Mouse (Mus musculus) hindbrain, postnatal 0 days (tissue): Measurements from ENCODE around the gene Clca4b. TPM values are rescaled to one million over a fixed set of nuclear protein-coding genes. Genes with fewer than 3 reads are reported as not detected.

Experiments used
- ATAC-seq: fragments of 200-750 bp; cut with Nextera tagmentation; 2 replicates; pipeline ENCODE4 v1.8.0; 2017; ENCODE audit warnings: mild to moderate bottlenecking, moderate TSS enrichment, moderate library complexity
- DNase-seq: peaks from one replicate; pipeline ENCODE4 v3.0.0-alpha.2; 2015; ENCODE audit warnings: low spot score
- H3K27ac ChIP-seq: fragments of 300-500 bp; sonication (generic); 2 replicates; pipeline ENCODE4 v1.5.1; 2014; ENCODE audit warnings: mild to moderate bottlenecking
- H3K27me3 ChIP-seq: fragments of 300-500 bp; sonication (generic); 2 replicates; pipeline ENCODE4 v1.6.1; 2014; ENCODE audit warnings: low read length, mixed read lengths; ENCODE audit not compliant: insufficient read depth
- H3K36me3 ChIP-seq: fragments of 300-500 bp; sonication (generic); 2 replicates; pipeline ENCODE4 v1.6.1; 2014; ENCODE audit warnings: low read length, mixed read lengths; ENCODE audit not compliant: insufficient read depth
- H3K4me1 ChIP-seq: fragments of 300-500 bp; sonication (generic); 2 replicates; pipeline ENCODE4 v1.6.1; 2014; ENCODE audit warnings: antibody characterized with exemption, low read length, mixed read lengths; ENCODE audit not compliant: insufficient read depth
- H3K4me2 ChIP-seq: fragments of 300-500 bp; sonication (generic); 2 replicates; pipeline ENCODE4 v1.6.1; 2014; ENCODE audit warnings: low read depth, mild to moderate bottlenecking, low read length, moderate library complexity, mixed read lengths
- H3K4me3 ChIP-seq: fragments of 300-500 bp; sonication (generic); 2 replicates; pipeline ENCODE4 v1.5.1; 2014; ENCODE audit warnings: low read length
- H3K9ac ChIP-seq: fragments of 300-500 bp; sonication (generic); replicated peaks from 2 replicates; pipeline ENCODE4 v1.6.1; 2014; ENCODE audit warnings: mild to moderate bottlenecking, low read length, moderate library complexity, mixed read lengths
- H3K9me3 ChIP-seq: fragments of 300-500 bp; sonication (generic); 2 replicates; pipeline ENCODE4 v1.6.1; 2016; ENCODE audit warnings: low read length, mixed read lengths
- CTCF ChIP-seq: IDR thresholded peaks from 2 replicates; pipeline ENCODE4 v1.5.1; 2016; ENCODE audit warnings: antibody characterized with exemption, control low read depth, low read depth
- WGBS: fragments of 180-500 bp; shearing (Covaris S2); extraction: QIAGEN DNeasy Blood & Tissue Kit; methylation state at CpG from one replicate; pipeline ENCODE4 v1.1.7; 2014; 5-methylcytosine and 5-hydroxymethylcytosine counted together
- polyA plus RNA-seq: library from polyadenylated mRNA; unstranded; fragments of >200 nt; fragmentation: Nextera tagmentation; extraction: Ambion mirVana; gene quantifications from 2 replicates; pipeline ENCODE4 v1.2.1, GENCODE M21; 2015
- total RNA-seq: library from RNA; depleted of rRNA; stranded (reverse); fragments of >200 nt; gene quantifications from 2 replicates; pipeline ENCODE4 v1.2.3, GENCODE M21; 2014; rRNA removed

Clca4b gene
- 0.43 TPM in 1 of 2 replicates, not detected in the other for total RNA-seq
- 0.05 TPM in 1 of 2 replicates, not detected in the other for polyA plus RNA-seq

DNA sequence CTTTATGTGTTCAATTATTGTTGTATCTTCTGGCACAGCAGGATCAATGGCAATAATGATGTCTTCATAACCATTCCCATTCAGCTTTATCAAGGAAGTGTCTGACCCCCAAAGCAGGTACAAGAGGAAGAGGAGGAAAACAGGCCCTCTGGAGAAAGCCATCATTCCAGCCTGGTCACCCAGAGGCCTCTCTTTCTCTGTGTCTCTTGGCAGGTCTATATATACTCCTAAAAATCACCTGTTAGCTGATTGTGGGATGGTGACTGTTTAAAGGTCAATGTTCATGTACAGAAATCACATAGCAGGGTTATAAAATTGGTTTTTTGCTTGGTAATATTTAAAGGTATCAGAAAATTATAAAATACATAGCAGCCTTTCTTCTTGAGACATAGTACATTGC is at the start of gene Clca4b:
Gene Clca4b, minus strand, starts transcription at position 195 of the 400 bp plus-strand sequence.
- no peak for TF ChIP-seq CTCF
- ATAC-seq (no peak), DNase-seq (no peak)
- no peaks in the 10 kb centered on the region for H3K36me3 ChIP-seq
- H3K4me2 ChIP-seq = no peak within 1 kb of the TSS
- no peak within 1 kb of the TSS for H3K27ac ChIP-seq
- no peaks in the 10 kb centered on the region for H3K4me1 ChIP-seq
- H3K9me3 ChIP-seq = no peaks in the 10 kb centered on the region
- H3K9ac ChIP-seq = no peak within 1 kb of the TSS
- no peak within 1 kb of the TSS for H3K4me3 ChIP-seq
- no peaks in the 10 kb centered on the region for H3K27me3 ChIP-seq

DNA sequence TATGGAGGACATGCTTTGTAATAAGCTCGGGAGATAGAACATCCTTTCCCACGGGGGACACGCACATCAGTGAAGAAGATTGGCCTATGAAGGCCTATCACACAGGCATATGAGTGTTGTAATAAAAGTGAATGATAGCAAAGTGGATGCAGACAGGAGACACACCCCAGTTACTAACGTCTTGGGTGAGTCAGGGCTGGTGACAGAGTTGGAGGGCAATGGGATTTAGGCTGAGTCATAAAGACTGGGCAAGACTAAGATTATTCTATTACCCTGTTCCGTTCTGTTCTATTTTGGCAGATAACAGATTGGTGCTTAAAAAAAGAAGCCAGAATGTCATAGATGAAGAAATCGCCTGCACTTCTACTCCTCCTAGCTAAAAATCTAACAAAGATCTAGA is 48.2 kb upstream of the Clca4b start:
- H3K36me3 ChIP-seq = no peaks in the 10 kb centered on the region
- H3K4me3 ChIP-seq = no peak overlapping the region
- DNase-seq = no peak
- no peak for ATAC-seq
- H3K4me1 ChIP-seq = no peaks in the 10 kb centered on the region
- no peaks in the 10 kb centered on the region for H3K9me3 ChIP-seq
- H3K27ac ChIP-seq = no peak overlapping the region
- 88% methylated on average over 6 of the region's 6 CpGs for WGBS
- H3K9ac ChIP-seq = no peak overlapping the region
- no peak for TF ChIP-seq CTCF
- no peaks in the 10 kb centered on the region for H3K27me3 ChIP-seq
- no peak overlapping the region for H3K4me2 ChIP-seq

DNA sequence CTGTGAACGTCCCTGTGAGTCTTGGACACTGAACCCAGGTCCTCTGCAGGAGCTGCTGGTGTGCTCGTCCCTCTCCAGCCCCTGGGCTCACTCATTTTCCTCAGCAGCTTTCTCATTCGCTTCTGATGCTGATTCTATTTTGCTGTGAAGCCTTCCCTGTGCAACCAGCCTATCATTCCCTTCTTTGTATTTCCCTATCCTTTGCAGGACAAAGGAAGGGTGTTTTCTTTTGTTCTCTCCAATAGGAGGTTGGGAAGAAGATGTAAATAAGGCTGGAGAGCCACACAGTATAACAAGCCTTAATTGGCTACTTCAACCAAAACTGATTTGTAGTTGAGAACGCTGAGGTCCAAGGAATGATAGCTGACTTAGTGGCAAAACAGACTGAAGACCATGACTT is 45.3 kb upstream of the Clca4b start:
- Histone ChIP-seq H3K27ac (no peak overlapping the region), H3K4me2 (no peak overlapping the region), H3K36me3 (no peaks in the 10 kb centered on the region), H3K9me3 (no peaks in the 10 kb centered on the region), H3K9ac (no peak overlapping the region), H3K4me3 (no peak overlapping the region), H3K4me1 (no peaks in the 10 kb centered on the region), H3K27me3 (no peaks in the 10 kb centered on the region)
- no peak for ATAC-seq
- DNase-seq = no peak
- WGBS = 16% methylated on average over 4 of the region's 4 CpGs
- TF ChIP-seq CTCF = no peak

DNA sequence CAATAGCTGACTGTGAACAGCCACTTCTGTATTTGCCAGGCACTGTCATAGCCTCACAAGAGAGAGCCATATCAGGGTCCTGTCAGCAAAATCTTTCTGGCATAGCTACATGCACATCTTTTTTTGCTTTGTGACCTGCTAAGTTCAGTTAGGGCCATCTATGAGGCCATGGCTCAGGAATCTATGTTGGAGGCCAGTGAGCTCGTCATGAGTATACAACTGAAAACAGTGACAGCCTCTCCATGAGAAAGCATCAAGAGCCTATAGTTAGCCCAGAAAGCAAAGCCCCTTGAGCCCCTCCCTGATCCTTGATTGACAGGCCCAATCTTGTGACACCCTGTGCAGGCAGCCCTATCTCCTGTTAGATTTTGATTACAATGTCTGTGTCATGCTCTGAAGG is 43.8 kb upstream of the Clca4b start:
- no peak overlapping the region for H3K9ac ChIP-seq
- no peaks in the 10 kb centered on the region for H3K27me3 ChIP-seq
- no peak for TF ChIP-seq CTCF
- H3K9me3 ChIP-seq = no peaks in the 10 kb centered on the region
- no peak overlapping the region for H3K27ac ChIP-seq
- WGBS = 61% methylated on average over 1 of the region's 1 CpGs
- DNase-seq (no peak), ATAC-seq (no peak)
- H3K36me3 ChIP-seq = no peaks in the 10 kb centered on the region
- no peak overlapping the region for H3K4me3 ChIP-seq
- H3K4me1 ChIP-seq = no peaks in the 10 kb centered on the region
- H3K4me2 ChIP-seq = no peak overlapping the region

DNA sequence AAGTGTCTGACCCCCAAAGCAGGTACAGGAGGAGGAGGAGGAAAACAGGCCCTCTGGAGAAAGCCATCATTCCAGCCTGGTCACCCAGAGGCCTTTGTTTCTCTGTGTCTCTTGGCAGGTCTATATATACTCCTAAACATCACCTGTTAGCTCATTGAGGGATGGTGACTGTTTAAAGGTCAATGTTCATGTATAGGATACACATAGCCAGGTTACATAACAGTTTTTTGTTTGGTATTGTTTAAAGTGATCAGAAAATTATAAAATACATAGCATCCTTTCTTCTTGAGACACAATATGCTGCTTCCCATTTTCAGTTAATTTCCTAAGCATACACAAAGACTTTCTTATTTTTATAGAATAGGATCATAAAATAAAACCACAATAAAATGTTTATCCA is 42.6 kb upstream of the Clca4b start, which contains the start of gene Clca4a:
Gene Clca4a, minus strand, starts transcription at position 101 of the 400 bp plus-strand sequence.
- no peak within 1 kb of the TSS for H3K4me2 ChIP-seq
- no peak for DNase-seq
- no peak for TF ChIP-seq CTCF
- no peak within 1 kb of the TSS for H3K27ac ChIP-seq
- no peak for ATAC-seq
- H3K9ac ChIP-seq = no peak within 1 kb of the TSS
- H3K36me3 ChIP-seq = no peaks in the 10 kb centered on the region
- no peak within 1 kb of the TSS for H3K4me3 ChIP-seq
- no peaks in the 10 kb centered on the region for H3K9me3 ChIP-seq
- no peaks in the 10 kb centered on the region for H3K4me1 ChIP-seq
- H3K27me3 ChIP-seq = no peaks in the 10 kb centered on the region

DNA sequence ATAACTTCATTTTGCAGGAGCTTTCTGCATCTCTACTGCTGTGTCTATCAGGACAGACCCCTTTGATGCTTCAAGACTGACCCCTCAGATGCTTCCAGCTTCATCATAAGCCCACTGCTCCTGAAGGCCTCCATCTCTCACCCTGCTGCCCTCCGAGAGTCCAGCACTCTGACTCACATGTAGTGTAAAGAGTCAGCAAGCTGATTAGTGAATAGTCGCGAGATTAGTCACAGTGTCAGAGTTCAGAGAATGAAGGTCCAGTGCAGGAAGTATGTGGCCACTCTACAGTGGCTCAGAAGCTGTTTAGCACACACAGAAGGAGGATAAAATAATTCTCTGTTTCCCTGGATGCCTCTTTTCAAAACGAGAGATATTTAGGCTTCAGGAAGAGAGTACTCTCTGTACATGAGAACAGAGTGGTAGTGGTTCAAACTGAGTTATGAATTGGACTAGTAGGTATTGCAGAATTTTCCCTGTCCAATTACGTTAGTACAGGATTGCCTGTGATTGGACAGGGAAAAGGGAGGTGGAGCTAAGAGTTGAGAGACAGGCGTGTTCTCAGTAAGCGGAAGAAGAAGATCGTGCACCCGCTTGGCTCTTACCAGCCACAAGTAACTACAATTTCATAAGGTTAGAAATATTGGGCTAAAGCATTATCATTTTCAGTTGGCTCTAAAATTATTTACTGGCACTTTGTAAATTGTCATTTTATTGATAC is 39.4 kb upstream of the Clca4b start:
- no peak for TF ChIP-seq CTCF
- DNase-seq (no peak), ATAC-seq (no peak)
- H3K27me3 ChIP-seq = no peaks in the 10 kb centered on the region
- no peak overlapping the region for H3K4me3 ChIP-seq
- no peaks in the 10 kb centered on the region for H3K4me1 ChIP-seq
- H3K9me3 ChIP-seq = no peaks in the 10 kb centered on the region
- no peaks in the 10 kb centered on the region for H3K36me3 ChIP-seq
- no peak overlapping the region for H3K9ac ChIP-seq
- H3K4me2 ChIP-seq = no peak overlapping the region
- WGBS = 74% methylated on average over 9 of the region's 9 CpGs
- no peak overlapping the region for H3K27ac ChIP-seq

DNA sequence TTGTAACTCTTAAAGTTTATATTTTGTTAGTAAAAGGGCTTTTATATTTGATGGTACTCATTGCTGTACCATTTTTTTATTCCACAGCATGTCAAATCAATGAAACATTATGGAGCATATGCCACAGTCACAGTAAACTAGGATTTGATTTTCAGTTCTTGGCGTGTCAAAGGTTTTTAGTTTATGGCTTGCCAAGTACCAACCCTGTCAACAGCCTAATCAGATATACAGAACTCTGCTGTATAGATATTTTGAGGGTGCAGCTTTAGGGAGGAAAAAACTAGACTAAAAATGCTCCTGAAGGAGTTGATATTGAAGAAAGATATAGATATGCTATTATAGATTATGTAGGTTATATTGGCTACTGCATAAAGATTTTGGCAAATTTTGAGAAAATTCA is 37.4 kb upstream of the Clca4b start:
- no peak for TF ChIP-seq CTCF
- 83% methylated on average over 1 of the region's 1 CpGs for WGBS
- Histone ChIP-seq H3K9me3 (no peaks in the 10 kb centered on the region), H3K4me3 (no peak overlapping the region), H3K27ac (no peak overlapping the region), H3K9ac (no peak overlapping the region), H3K27me3 (no peaks in the 10 kb centered on the region), H3K4me2 (no peak overlapping the region), H3K36me3 (no peaks in the 10 kb centered on the region), H3K4me1 (no peaks in the 10 kb centered on the region)
- ATAC-seq = no peak
- DNase-seq = no peak
